Mouse (Mus musculus): ENCODE results near the gene Pde5a. TPM values are rescaled to one million over a fixed set of nuclear protein-coding genes. Genes with fewer than 3 reads are reported as not detected.

The Pde5a gene
- polyA plus RNA-seq, 1 experiment from 2014 or later = 57.4 TPM

DNA sequence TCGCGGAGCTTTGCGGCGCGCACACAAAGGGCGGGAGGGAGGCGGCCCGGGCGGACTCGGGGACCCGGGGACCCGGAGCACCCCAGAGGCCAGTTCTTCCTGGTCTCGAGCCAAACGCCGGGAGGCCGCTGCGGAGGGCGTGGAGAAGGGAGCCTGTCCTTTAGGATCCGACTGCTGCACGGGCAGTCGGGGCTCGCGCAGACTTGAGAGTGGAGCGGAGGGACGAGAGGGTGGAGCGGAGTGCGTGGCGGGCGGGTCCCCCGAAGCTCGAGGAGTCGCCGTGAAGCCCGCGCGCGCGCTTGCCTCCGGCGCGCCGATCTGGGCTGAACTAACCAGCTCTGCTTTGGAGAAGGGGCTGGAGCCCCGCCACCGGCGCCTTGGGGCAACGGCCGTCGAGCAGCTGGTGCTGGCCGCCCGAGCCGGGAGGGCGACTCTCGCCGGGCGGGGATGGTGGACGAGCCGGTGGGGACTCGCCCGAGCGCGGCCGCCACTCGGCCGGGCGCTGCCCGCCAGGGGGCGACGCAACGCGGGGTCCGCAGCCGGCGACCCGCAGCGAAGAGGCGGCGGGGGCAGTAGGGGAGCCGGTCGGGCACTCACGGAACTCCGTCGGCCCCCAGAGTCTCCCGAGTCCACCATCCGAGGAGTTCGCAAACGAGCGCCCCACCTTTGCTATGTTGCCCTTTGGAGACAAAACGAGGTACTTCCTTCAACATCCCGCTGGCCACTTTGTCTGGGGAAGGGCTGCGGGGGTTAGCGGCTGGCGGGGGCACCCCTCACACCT lies 1.4 kb downstream of the Pde5a start:
- peak; percentile 31; the same call in 1 of the 2 replicates for TF ChIP-seq CTCF (IDR thresholded peaks at IDR 0.05; ENCODE audit: low read depth)
- Histone ChIP-seq H3K36me3 (ENCODE audit: insufficient read depth) (no peaks in the 10 kb centered on the region), H3K4me1 (ENCODE audit: insufficient read depth) (no peaks in the 10 kb centered on the region), H3K4me2 (peak overlapping the region; percentile 69), H3K4me3 (ENCODE audit: low read depth, low read length) (peak overlapping the region; percentile 65), H3K27ac (ENCODE audit: low read depth) (peak overlapping the region; percentile 96), H3K9ac (peak overlapping the region; percentile 84), H3K9me3 (ENCODE audit: low read depth, low read length) (no peaks in the 10 kb centered on the region), H3K27me3 (ENCODE audit: insufficient read depth, low read length) (no peaks in the 10 kb centered on the region)
- DNase-seq = peak; percentile 88
- ATAC-seq (ENCODE audit: insufficient read depth) = peak; percentile 80
- under 1% methylated on average over 82 of the region's 92 CpGs for WGBS

DNA sequence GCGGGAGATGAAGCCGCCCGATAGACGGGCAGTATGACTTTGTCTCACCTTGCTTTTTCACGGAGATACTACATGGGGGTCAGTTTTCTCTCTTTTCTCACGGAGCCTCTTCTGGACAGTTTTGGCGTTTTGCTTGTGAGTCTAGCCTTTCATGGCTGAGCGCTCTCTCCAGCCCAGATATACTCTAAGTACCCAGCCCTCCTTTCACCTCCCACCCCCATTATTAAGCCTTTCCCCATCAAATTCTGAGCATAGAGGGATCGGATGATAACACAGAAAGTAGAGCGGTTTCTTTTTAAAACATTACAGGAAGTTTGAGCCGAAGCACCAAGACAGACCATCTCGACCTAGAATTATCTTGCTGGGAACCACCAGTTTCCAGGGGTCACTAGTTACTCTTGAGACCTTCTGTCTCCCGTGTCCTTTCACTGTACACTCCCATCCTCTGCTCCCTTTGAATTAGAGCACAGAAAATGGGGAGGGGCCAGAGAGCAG lies 2.0 kb downstream of the Pde5a start:
- Histone ChIP-seq H3K9me3 (ENCODE audit: low read depth, low read length) (no peaks in the 10 kb centered on the region), H3K27me3 (ENCODE audit: insufficient read depth, low read length) (no peaks in the 10 kb centered on the region), H3K9ac (peak overlapping the region; percentile 84), H3K4me2 (peak overlapping the region; percentile 69), H3K36me3 (ENCODE audit: insufficient read depth) (peaks cover under 1% of the 10 kb centered on the region), H3K27ac (ENCODE audit: low read depth) (peak overlapping the region; percentile 96), H3K4me3 (ENCODE audit: low read depth, low read length) (peak overlapping the region; percentile 65), H3K4me1 (ENCODE audit: insufficient read depth) (no peaks in the 10 kb centered on the region)
- DNase-seq (peak; percentile 73), ATAC-seq (ENCODE audit: insufficient read depth) (peak; percentile 1; the same call in 1 of the 2 replicates)
- no peak for TF ChIP-seq CTCF (IDR thresholded peaks at IDR 0.05; ENCODE audit: low read depth)
- 2% methylated on average over 13 of the region's 13 CpGs for WGBS

GRCm38 (mm10) chr3:122733806-122734205 lies 5.1 kb downstream of the Pde5a start:
- Histone ChIP-seq H3K9ac (no peak overlapping the region; the same call in 1 of the 2 replicates), H3K27ac (ENCODE audit: low read depth) (no peak overlapping the region), H3K4me2 (peak overlapping the region; percentile 69), H3K9me3 (ENCODE audit: low read depth, low read length) (no peaks in the 10 kb centered on the region), H3K4me3 (ENCODE audit: low read depth, low read length) (peak overlapping the region; percentile 65; the same call in 1 of the 2 replicates), H3K4me1 (ENCODE audit: insufficient read depth) (no peaks in the 10 kb centered on the region), H3K36me3 (ENCODE audit: insufficient read depth) (peaks cover 5% of the 10 kb centered on the region), H3K27me3 (ENCODE audit: insufficient read depth, low read length) (no peaks in the 10 kb centered on the region)
- DNase-seq (peak; percentile 61), ATAC-seq (ENCODE audit: insufficient read depth) (no peak)
- TF ChIP-seq CTCF (IDR thresholded peaks at IDR 0.05; ENCODE audit: low read depth) = no peak
- 56% methylated on average over 3 of the region's 3 CpGs for WGBS

GRCm38 (mm10) chr3:122734329-122734728 lies 5.6 kb downstream of the Pde5a start:
- Histone ChIP-seq H3K4me2 (0 out of 2 replicates have a peak overlapping the region, but pooled peaks have one; percentile 69), H3K4me3 (ENCODE audit: low read depth, low read length) (no peak overlapping the region), H3K9ac (no peak overlapping the region), H3K9me3 (ENCODE audit: low read depth, low read length) (no peaks in the 10 kb centered on the region), H3K4me1 (ENCODE audit: insufficient read depth) (no peaks in the 10 kb centered on the region), H3K27ac (ENCODE audit: low read depth) (no peak overlapping the region), H3K27me3 (ENCODE audit: insufficient read depth, low read length) (no peaks in the 10 kb centered on the region), H3K36me3 (ENCODE audit: insufficient read depth) (peaks cover 5% of the 10 kb centered on the region)
- WGBS = 74% methylated on average over 6 of the region's 6 CpGs
- TF ChIP-seq CTCF (IDR thresholded peaks at IDR 0.05; ENCODE audit: low read depth) = no peak
- no peak for ATAC-seq (ENCODE audit: insufficient read depth)
- no peak for DNase-seq

GRCm38 (mm10) chr3:122739460-122739859 lies 10.7 kb downstream of the Pde5a start:
- ATAC-seq (ENCODE audit: insufficient read depth) (no peak), DNase-seq (no peak)
- Histone ChIP-seq H3K4me1 (ENCODE audit: insufficient read depth) (no peaks in the 10 kb centered on the region), H3K9me3 (ENCODE audit: low read depth, low read length) (no peaks in the 10 kb centered on the region), H3K4me2 (no peak overlapping the region), H3K4me3 (ENCODE audit: low read depth, low read length) (no peak overlapping the region), H3K27me3 (ENCODE audit: insufficient read depth, low read length) (no peaks in the 10 kb centered on the region), H3K36me3 (ENCODE audit: insufficient read depth) (peaks cover 13% of the 10 kb centered on the region), H3K27ac (ENCODE audit: low read depth) (no peak overlapping the region), H3K9ac (no peak overlapping the region)
- no peak for TF ChIP-seq CTCF (IDR thresholded peaks at IDR 0.05; ENCODE audit: low read depth)
- 96% methylated on average over 15 of the region's 15 CpGs for WGBS

GRCm38 (mm10) chr3:122744265-122744664 lies 15.5 kb downstream of the Pde5a start:
- H3K36me3 ChIP-seq (ENCODE audit: insufficient read depth) = peaks cover 26% of the 10 kb centered on the region; the same call in 1 of the 2 replicates
- no peak overlapping the region for H3K9ac ChIP-seq
- H3K4me1 ChIP-seq (ENCODE audit: insufficient read depth) = no peaks in the 10 kb centered on the region
- H3K4me3 ChIP-seq (ENCODE audit: low read depth, low read length) = no peak overlapping the region
- H3K27me3 ChIP-seq (ENCODE audit: insufficient read depth, low read length) = no peaks in the 10 kb centered on the region
- ATAC-seq (ENCODE audit: insufficient read depth) = no peak
- TF ChIP-seq CTCF (IDR thresholded peaks at IDR 0.05; ENCODE audit: low read depth) = no peak
- no peak for DNase-seq
- no peak overlapping the region for H3K27ac ChIP-seq (ENCODE audit: low read depth)
- no peak overlapping the region for H3K4me2 ChIP-seq
- WGBS = 81% methylated on average over 3 of the region's 3 CpGs
- peaks cover 11% of the 10 kb centered on the region for H3K9me3 ChIP-seq (ENCODE audit: low read depth, low read length)

DNA sequence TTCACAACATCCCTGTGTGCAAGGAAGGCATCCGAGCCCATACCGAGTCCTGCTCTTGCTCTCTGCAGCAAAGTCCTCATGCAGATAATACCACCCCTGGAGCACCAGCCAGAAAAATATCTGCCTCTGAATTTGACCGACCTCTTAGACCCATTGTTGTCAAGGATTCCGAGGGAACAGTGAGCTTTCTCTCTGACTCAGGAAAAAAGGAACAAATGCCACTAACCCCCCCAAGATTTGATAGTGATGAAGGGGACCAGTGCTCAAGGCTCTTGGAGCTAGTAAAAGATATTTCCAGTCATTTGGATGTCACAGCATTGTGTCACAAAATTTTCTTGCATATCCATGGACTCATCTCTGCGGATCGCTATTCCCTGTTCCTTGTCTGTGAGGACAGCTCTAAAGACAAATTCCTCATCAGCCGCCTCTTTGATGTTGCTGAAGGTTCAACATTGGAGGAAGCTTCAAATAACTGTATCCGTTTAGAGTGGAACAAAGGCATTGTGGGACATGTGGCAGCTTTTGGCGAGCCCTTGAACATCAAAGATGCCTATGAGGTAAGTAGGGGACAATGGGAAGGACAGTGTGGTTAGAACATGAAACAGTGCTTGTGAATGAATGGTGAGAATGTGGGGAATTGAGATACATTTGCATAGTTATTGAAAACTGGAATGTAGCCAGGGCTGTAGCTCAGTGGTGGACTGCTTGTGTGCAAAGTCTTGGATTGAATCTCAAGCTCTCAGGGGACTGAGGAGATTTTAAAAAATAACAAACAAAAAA lies 19.4 kb downstream of the Pde5a start:
- Histone ChIP-seq H3K9me3 (ENCODE audit: low read depth, low read length) (peaks cover 11% of the 10 kb centered on the region), H3K4me1 (ENCODE audit: insufficient read depth) (no peaks in the 10 kb centered on the region), H3K9ac (no peak overlapping the region), H3K27me3 (ENCODE audit: insufficient read depth, low read length) (no peaks in the 10 kb centered on the region), H3K36me3 (ENCODE audit: insufficient read depth) (peaks cover 25% of the 10 kb centered on the region; the same call in 1 of the 2 replicates), H3K4me3 (ENCODE audit: low read depth, low read length) (no peak overlapping the region), H3K4me2 (no peak overlapping the region), H3K27ac (ENCODE audit: low read depth) (no peak overlapping the region)
- peak; percentile 37 for DNase-seq
- no peak for ATAC-seq (ENCODE audit: insufficient read depth)
- TF ChIP-seq CTCF (IDR thresholded peaks at IDR 0.05; ENCODE audit: low read depth) = no peak
- WGBS = 78% methylated on average over 9 of the region's 9 CpGs

Measured in lung, embryonic 14.5 days (tissue).